Mouse (Mus musculus) left cerebral cortex, adult 9 months (tissue): ENCODE measurements around the gene Zfp74.

Source experiments
- DNase-seq, 2 experiments: peaks; one replicate each; pipeline ENCODE4 v3.0.0; 2022; ENCODE audit warnings: low spot score in 2 of 2

Gene Zfp74

GRCm38 (mm10) chr7:29944201-29944600 is 9.7 kb downstream of the Zfp74 start:
- no peak for DNase-seq

DNA sequence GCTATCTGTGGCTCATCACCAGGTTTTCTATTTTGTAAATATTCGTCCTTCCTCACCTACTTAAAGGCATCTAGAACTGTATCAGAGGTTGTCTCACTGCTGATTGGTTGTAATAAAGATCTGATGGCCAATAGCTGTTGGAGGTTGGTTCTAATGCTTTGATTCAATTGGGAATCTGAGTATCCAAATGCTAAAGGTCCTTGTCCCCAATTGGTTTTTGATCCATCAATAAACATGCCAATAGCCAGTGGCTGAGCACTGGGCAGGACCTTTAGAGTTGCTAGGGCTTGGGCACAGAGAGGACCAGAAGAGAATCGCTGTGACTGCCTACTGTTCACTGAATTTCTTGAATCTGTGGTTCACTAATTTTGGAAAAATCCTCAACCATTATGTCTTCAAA is 10.2 kb downstream of the Zfp74 start:
- no peak for DNase-seq

DNA sequence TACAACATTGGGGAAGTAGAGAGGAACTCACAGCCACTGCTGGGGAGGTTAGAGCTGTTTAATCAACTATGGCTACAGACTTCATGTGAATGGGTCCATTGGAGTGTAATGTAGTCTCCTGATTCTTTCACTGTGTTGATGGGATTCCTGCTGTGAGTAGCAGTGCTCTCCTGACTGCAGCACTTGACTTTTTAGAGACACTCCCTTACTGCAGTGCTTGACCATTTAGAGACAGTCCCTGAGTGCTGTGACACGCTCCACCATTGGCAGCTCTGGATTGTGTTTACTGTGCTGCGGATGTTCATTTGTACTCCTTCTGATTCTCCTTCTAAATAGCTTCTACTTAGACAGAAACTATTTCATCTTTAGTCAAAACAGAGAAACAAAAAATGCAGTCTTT is 11.1 kb downstream of the Zfp74 start:
- DNase-seq: no peak

DNA sequence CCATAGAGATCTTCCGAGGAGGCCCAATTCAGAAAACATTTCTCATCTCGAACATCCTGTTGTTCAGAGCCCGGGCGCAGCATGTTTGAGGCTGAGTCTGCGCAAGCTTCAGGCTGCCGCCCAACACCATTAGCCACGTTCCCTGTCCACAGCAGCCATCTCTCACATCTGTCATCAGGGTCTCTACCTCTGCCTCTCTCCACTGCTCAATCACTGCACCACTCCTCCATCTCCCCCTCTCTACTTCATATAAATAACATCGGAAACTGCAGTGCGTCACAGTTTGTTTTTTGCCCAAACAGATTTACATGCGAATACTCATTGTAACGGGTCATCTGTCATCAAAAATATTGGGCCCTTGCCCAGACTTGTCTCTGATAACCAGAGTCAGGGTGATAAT is 12.9 kb downstream of the Zfp74 start:
- no peak for DNase-seq

DNA sequence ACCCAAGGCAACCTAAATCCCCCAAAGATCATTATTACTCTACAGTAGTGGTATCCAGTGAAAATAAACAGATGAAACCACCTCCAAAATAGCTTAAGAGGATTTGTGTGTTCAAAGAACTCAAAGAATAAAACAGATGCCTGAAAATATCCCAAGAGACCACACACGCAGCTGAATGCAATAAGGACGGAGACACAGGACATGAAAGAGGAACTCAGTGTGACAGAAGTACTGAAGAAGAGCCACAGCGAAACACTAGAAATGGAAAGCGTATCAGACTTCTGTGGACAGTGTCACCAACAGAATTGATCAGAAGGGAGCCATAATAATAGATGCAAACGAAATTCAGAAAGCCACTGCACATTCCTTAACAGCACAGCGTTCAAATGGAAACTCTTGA is 15.0 kb downstream of the Zfp74 start:
- DNase-seq: no peak

- no peak for DNase-seq
These were observed 31.1 kb downstream of the Zfp74 start for GRCm38 (mm10) chr7:29922780-29923179.

- peak; percentile 19 to 38 for DNase-seq
These were observed 32.3 kb downstream of the Zfp74 start for GRCm38 (mm10) chr7:29921439-29922093.

- no peak for DNase-seq
These were observed 35.8 kb downstream of the Zfp74 start for GRCm38 (mm10) chr7:29918062-29918453.

DNA sequence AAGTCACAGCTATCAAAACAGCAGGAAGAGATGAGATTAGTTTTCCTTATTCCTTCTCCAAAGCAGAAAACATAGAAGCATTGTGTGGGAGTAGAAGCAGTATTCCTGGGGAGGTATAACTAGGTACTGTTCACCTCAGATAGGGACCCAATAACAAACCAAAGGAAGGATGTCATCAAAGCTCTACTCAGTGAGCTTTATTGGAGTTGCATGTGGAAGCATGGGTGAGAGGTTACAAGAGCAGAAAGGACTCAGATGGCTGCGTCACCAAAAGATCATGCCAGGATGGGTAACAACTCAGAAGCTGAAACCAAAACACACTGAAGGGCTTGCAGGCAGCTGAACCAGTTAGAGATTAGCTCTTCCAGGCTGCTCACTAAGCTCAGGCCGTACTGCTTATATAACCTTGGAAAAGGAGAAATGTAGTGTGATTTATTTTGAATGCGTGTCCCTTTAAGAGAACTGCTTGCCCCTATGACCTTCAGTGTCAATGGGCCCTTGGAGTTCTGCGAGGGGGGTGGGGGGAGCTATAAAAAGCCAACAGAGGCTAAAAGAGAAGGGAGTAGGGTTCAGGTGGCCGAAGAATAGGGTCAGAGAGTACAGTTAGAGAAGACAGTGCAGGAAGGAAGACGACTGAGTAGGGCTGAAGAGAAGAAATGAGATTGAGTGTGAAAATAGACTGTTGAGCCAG is 36.4 kb downstream of the Zfp74 start:
- DNase-seq: no peak

DNA sequence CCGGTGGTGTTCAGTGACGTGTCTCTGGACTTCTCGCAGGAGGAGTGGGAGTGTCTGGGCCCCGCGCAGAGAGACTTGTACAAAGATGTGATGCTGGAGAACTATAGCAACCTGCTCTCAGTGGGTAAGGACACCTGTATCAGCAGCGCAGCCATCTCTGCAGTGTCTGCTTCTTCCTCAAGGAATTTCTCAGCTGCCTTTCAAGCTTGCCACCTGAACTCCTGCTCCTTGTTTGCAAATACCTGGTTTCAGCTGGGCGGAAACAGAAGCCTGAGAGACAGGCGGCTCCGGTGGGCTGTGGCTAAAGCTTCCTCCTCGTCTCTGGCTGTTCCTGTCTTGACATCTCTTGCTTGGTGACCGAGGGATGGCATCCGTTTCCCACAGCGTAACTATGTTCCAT is 41.7 kb downstream of the Zfp74 start:
- no peak for DNase-seq

DNA sequence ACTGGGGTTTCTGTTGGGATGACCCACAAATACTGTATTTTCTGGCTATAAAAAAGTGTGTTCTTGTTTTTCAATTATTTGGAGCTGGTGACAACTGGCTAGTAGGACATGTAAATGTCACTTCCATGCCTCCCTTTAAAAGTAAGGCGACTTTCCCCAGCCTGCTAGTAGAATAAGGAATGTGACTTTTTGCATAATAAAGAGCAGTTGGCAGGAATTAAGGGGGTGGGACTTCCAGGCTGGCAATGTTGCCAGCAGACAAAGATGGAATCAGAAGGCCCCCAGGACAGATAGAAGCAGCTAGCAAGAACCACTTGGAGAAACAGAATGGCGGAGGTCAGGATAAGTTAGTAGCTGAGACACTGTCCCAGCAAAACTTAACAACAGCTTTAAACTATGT is 43.6 kb downstream of the Zfp74 start:
- no peak for DNase-seq

DNA sequence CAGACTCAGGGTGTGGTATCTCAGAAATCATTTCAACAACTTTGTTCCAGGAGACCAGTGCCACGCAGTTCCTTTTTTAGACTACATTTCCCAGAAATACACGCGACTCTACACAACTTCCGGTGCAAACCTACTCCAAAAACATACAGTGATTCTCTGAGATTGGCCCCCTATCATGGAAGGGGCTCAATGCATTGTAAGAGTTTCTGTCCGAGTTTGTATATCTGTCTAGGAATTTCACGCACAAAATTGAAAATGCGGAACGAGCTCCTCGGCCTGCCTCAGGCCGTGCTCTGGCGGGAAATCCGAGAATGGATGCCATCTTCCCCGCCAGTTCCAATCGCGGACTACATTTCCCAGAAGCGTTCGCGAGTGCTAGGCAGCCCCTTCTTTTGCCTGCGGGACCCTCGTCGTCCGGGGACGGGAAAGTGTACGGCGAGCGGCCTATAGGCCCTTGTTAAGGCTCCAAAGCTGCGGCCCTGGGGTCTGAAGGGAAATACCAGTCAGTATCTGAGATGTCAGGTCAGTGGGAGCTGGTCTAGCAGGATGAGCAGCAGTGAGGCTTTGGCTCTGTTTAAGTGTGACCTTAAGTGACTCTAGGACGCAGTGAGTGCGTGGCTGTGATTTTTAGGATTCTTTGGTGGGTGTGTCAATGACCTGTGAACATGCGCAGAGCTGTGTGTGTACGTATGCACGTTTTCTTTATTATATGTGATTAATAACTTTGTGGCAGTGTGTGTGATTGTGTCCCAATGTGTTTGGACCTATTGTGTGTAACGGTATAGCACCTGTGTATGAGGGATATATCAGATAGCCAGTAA is 45.5 kb downstream of the Zfp74 start, which contains the start of gene Zfp383:
Gene Zfp383, plus strand, starts transcription at position 94 of the 821 bp plus-strand sequence.
- peak; percentile 42 to 81 for DNase-seq

DNA sequence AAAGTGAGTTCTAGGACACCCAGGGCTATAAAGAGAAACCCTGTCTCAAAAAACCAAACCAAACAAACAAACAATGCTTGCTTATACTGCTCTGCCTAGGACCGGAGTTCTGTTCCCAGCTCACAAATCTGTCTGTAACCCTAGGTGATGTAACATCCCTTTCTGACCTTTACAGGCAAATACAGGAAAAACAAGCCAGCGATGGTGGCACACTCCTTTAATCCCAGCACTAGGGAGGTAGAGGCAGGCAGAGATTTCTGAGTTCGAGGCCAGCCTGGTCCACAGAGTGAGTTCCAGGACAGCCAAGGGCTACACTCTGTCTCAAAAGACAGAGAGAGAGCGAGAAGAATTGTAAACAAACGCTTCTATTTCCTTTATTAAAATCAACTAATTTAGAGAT is 46.7 kb downstream of the Zfp74 start:
- no peak for DNase-seq

GRCm38 (mm10) chr7:29906682-29907058 is 47.2 kb downstream of the Zfp74 start:
- DNase-seq: no peak

DNA sequence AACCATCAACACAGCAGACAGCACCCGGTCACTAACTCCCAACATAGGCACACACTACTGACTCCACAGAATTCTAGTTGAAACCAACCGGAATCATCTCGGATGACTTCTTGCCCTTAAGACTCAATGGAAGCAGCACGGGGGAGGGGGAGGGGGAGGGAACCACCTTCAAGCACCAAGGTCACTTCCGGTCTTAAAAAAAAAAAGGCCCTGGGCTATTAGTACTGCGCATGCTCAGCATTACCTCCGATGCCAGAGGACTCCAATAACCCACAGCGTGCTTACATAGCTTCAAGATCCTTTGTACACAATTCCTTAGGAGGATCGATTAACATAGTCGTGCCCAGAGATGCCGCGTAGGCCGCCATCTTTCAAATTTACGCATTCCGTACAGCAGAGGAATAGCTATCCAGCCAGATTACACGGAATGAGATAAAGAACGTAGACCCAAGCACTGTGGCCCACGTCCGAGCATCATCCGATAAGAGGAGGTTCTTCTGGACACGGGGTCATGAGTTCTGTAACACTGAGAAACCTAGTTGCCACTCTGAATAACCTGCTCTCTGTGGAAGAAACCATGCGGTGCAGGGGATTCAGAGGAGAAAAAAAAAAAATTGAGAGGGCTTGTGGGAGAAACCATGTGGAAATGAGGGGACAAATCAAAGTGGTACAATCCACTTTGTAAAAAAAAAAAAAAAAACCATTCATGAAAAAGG is 47.8 kb downstream of the Zfp74 start, which contains the start of gene Zfp27:
Gene Zfp27, minus strand, starts transcription at position 607 of the 716 bp plus-strand sequence.
- peak; percentile 78 to 83 for DNase-seq

GRCm38 (mm10) chr7:29904101-29904500 is 49.8 kb downstream of the Zfp74 start:
- no peak for DNase-seq

GRCm38 (mm10) chr7:29898351-29898750 is 55.5 kb downstream of the Zfp74 start:
- no peak for DNase-seq

GRCm38 (mm10) chr7:29892756-29893155 is 61.1 kb downstream of the Zfp74 start:
- no peak for DNase-seq

DNA sequence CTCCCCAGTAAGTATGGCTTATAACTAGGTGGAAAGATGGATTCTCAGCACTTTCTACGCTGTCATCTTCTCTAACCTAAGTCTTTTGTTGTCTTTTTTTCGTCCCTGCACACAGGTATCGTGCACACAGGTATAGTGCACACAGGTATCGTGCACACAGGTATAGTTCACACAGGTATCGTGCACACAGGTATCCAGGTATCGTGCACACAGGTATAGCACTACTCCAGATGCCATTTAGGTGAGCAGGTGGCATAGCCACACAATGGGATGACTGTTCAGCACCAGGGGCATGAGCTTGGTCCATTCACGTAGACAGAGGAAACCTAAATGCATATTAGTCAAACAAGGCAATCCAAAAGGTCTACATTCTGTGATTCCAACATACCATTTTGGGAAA is 63.4 kb downstream of the Zfp74 start:
- DNase-seq: no peak

- DNase-seq: no peak
These were observed 73.0 kb downstream of the Zfp74 start for GRCm38 (mm10) chr7:29880916-29881315.
